Mouse (Mus musculus): ENCODE measurements around the gene Golga2. TPM values are rescaled to one million over a fixed set of nuclear protein-coding genes. Genes with fewer than 3 reads are reported as not detected.

The Golga2 gene
- polyA plus RNA-seq, 1 experiment from 2014 or later: 24.6 TPM

- Histone ChIP-seq H3K27me3 (ENCODE audit: control insufficient read depth, insufficient read depth, low read length) (no peaks in the 10 kb centered on the region), H3K27ac (ENCODE audit: low read length) (no peak overlapping the region), H3K9me3 (replicated peaks; ENCODE audit: control insufficient read depth, low read length) (no peaks in the 10 kb centered on the region), H3K4me1 (ENCODE audit: control insufficient read depth, insufficient read depth, low read length) (no peaks in the 10 kb centered on the region), H3K36me3 (ENCODE audit: control insufficient read depth, insufficient read depth, low read length) (peaks cover 40% of the 10 kb centered on the region), H3K4me2 (ENCODE audit: low read depth, low read length) (no peak overlapping the region), H3K4me3 (replicated peaks; ENCODE audit: low read length) (no peak overlapping the region), H3K9ac (ENCODE audit: low read length) (no peak overlapping the region)
- no peak for ATAC-seq (ENCODE audit: insufficient read depth, low FRiP score)
- 90% methylated on average over 10 of the region's 10 CpGs for WGBS
Measured at GRCm38 (mm10) chr2:32302952-32303351, 15.8 kb downstream of the Golga2 start.

GRCm38 (mm10) chr2:32304145-32304832 lies 17.1 kb downstream of the Golga2 start:
- 55% methylated on average over 8 of the region's 8 CpGs for WGBS
- Histone ChIP-seq H3K27ac (ENCODE audit: low read length) (no peak overlapping the region), H3K27me3 (ENCODE audit: control insufficient read depth, insufficient read depth, low read length) (no peaks in the 10 kb centered on the region), H3K4me2 (ENCODE audit: low read depth, low read length) (no peak overlapping the region), H3K4me3 (replicated peaks; ENCODE audit: low read length) (no peak overlapping the region), H3K9ac (ENCODE audit: low read length) (no peak overlapping the region), H3K9me3 (replicated peaks; ENCODE audit: control insufficient read depth, low read length) (no peaks in the 10 kb centered on the region), H3K4me1 (ENCODE audit: control insufficient read depth, insufficient read depth, low read length) (no peaks in the 10 kb centered on the region), H3K36me3 (ENCODE audit: control insufficient read depth, insufficient read depth, low read length) (peaks cover 36% of the 10 kb centered on the region)
- ATAC-seq (ENCODE audit: insufficient read depth, low FRiP score): peak; percentile 56; the same call in 1 of the 2 replicates

DNA sequence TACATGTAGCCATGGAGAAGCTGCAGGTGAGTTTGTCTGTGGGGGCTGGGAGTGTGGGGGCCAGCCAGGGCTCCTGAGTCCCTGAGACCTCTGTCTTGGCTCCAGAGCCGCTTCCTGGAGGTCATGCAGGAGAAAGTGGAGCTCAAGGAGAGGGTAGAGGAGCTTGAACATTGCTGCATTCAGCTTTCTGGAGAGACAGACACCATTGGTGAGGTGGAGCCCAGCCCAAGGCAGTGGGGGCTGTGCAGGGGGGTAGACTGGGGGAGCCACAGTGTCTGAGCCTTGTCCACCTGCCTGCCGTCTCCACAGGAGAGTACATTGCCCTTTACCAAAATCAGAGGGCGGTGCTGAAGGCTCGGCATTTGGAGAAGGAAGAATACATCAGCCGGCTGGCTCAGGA lies 18.5 kb downstream of the Golga2 start:
- no peak overlapping the region for H3K4me3 ChIP-seq (replicated peaks; ENCODE audit: low read length)
- no peaks in the 10 kb centered on the region for H3K9me3 ChIP-seq (replicated peaks; ENCODE audit: control insufficient read depth, low read length)
- 83% methylated on average over 5 of the region's 5 CpGs for WGBS
- no peak for ATAC-seq (ENCODE audit: insufficient read depth, low FRiP score)
- H3K9ac ChIP-seq (ENCODE audit: low read length): no peak overlapping the region
- peaks cover 30% of the 10 kb centered on the region; the same call in 1 of the 2 replicates for H3K36me3 ChIP-seq (ENCODE audit: control insufficient read depth, insufficient read depth, low read length)
- H3K27me3 ChIP-seq (ENCODE audit: control insufficient read depth, insufficient read depth, low read length): no peaks in the 10 kb centered on the region
- H3K4me2 ChIP-seq (ENCODE audit: low read depth, low read length): no peak overlapping the region
- H3K4me1 ChIP-seq (ENCODE audit: control insufficient read depth, insufficient read depth, low read length): peaks cover 7% of the 10 kb centered on the region; the same call in 1 of the 2 replicates
- no peak overlapping the region for H3K27ac ChIP-seq (ENCODE audit: low read length)

- Histone ChIP-seq H3K4me3 (replicated peaks; ENCODE audit: low read length) (no peak overlapping the region), H3K27me3 (ENCODE audit: control insufficient read depth, insufficient read depth, low read length) (no peaks in the 10 kb centered on the region), H3K27ac (ENCODE audit: low read length) (no peak overlapping the region), H3K9me3 (replicated peaks; ENCODE audit: control insufficient read depth, low read length) (no peaks in the 10 kb centered on the region), H3K4me1 (ENCODE audit: control insufficient read depth, insufficient read depth, low read length) (peaks cover 11% of the 10 kb centered on the region), H3K9ac (ENCODE audit: low read length) (no peak overlapping the region), H3K36me3 (ENCODE audit: control insufficient read depth, insufficient read depth, low read length) (peaks cover 30% of the 10 kb centered on the region; the same call in 1 of the 2 replicates), H3K4me2 (ENCODE audit: low read depth, low read length) (no peak overlapping the region)
- WGBS: 81% methylated on average over 9 of the region's 9 CpGs
- no peak for ATAC-seq (ENCODE audit: insufficient read depth, low FRiP score)
Measured at GRCm38 (mm10) chr2:32306176-32306575, 19.0 kb downstream of the Golga2 start.

GRCm38 (mm10) chr2:32307247-32307798 lies 20.1 kb downstream of the Golga2 start:
- Histone ChIP-seq H3K9me3 (replicated peaks; ENCODE audit: control insufficient read depth, low read length) (no peaks in the 10 kb centered on the region), H3K27me3 (ENCODE audit: control insufficient read depth, insufficient read depth, low read length) (no peaks in the 10 kb centered on the region), H3K36me3 (ENCODE audit: control insufficient read depth, insufficient read depth, low read length) (peaks cover 30% of the 10 kb centered on the region; the same call in 1 of the 2 replicates), H3K4me1 (ENCODE audit: control insufficient read depth, insufficient read depth, low read length) (peaks cover 21% of the 10 kb centered on the region), H3K9ac (ENCODE audit: low read length) (no peak overlapping the region), H3K27ac (ENCODE audit: low read length) (no peak overlapping the region), H3K4me2 (ENCODE audit: low read depth, low read length) (no peak overlapping the region), H3K4me3 (replicated peaks; ENCODE audit: low read length) (no peak overlapping the region)
- no peak for ATAC-seq (ENCODE audit: insufficient read depth, low FRiP score)
- WGBS: 90% methylated on average over 6 of the region's 6 CpGs

DNA sequence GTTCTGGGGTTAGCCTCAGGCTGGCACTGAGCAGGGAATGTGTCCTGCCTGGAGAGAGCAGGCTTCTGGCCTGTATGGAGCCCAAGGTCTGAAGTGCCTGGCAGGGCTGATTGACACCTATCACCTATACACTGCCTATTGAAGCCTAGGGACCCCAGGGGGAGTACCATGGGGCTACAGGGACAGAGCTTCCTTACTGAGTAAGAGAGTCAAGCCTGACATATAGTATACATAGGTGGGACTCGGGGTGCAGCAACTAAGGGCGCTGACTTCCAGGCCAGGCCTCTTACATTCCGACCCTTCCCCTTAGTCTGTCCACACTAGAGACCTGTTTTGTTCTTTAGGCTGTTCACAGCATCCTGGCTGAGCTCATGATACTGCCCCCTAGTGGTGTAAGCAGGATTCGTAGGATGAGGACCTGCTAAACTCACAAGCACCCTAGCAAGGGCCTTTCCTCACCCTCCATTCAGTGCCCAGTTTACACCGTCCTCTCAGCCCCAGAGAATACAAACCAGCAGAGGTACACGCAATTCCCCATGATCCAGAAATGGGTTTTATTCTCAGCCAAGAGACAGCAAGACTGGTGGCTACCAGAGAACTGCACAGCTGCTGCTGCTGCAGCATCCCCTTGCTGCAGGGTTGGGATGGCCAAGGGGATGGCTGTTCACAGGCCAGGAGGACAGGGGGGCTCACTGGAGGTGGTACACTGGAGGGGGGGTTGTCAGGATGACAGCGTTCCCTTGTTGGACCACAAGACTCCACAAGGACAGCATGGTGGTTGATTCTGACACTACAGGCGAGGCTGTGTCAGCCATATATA lies 21.0 kb downstream of the Golga2 start:
- WGBS: 57% methylated on average over 8 of the region's 8 CpGs
- no peak overlapping the region for H3K4me3 ChIP-seq (replicated peaks; ENCODE audit: low read length)
- no peaks in the 10 kb centered on the region for H3K27me3 ChIP-seq (ENCODE audit: control insufficient read depth, insufficient read depth, low read length)
- no peak overlapping the region for H3K9ac ChIP-seq (ENCODE audit: low read length)
- H3K36me3 ChIP-seq (ENCODE audit: control insufficient read depth, insufficient read depth, low read length): peaks cover 30% of the 10 kb centered on the region; the same call in 1 of the 2 replicates
- no peak overlapping the region for H3K4me2 ChIP-seq (ENCODE audit: low read depth, low read length)
- H3K4me1 ChIP-seq (ENCODE audit: control insufficient read depth, insufficient read depth, low read length): peaks cover 21% of the 10 kb centered on the region
- H3K27ac ChIP-seq (ENCODE audit: low read length): no peak overlapping the region
- ATAC-seq (ENCODE audit: insufficient read depth, low FRiP score): no peak
- no peaks in the 10 kb centered on the region for H3K9me3 ChIP-seq (replicated peaks; ENCODE audit: control insufficient read depth, low read length)

DNA sequence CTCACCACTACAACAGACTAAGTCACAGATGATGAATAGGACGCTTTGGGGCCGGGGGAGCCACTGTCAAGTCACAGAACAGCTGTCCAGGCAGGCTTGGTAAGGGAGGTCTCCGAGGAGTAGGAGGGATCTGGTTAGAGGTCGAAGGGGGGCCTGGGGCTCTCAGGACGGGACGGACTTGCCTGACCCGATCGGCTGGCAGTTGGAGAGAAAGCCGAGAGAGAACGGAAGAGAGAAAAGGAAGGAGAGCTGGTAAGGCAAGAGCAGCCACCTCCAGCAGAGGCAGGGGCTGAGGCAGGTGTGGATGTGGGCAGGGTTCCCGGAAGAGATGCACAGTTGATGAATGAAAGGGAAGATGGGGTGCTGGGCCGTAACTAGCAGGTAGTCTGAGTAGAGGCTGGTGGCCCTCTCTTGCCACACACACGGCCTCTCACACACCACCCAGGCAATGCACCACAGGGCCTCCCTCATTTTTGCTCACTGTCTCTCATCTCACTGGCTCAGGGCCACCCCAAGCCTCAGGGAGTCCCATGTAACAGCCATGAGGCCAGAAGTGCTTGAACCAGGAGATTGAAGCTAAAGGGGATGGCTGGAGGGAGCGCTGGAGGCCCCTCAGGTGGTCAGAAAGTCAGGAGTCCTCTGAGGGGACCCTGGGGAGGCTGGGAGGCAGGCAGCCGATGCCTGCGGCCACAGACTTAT lies 21.8 kb downstream of the Golga2 start:
- no peaks in the 10 kb centered on the region for H3K9me3 ChIP-seq (replicated peaks; ENCODE audit: control insufficient read depth, low read length)
- H3K9ac ChIP-seq (ENCODE audit: low read length): no peak overlapping the region
- H3K4me2 ChIP-seq (ENCODE audit: low read depth, low read length): no peak overlapping the region
- no peaks in the 10 kb centered on the region for H3K27me3 ChIP-seq (ENCODE audit: control insufficient read depth, insufficient read depth, low read length)
- ATAC-seq (ENCODE audit: insufficient read depth, low FRiP score): no peak
- H3K36me3 ChIP-seq (ENCODE audit: control insufficient read depth, insufficient read depth, low read length): peaks cover 30% of the 10 kb centered on the region; the same call in 1 of the 2 replicates
- no peak overlapping the region for H3K4me3 ChIP-seq (replicated peaks; ENCODE audit: low read length)
- peaks cover 21% of the 10 kb centered on the region for H3K4me1 ChIP-seq (ENCODE audit: control insufficient read depth, insufficient read depth, low read length)
- H3K27ac ChIP-seq (ENCODE audit: low read length): no peak overlapping the region
- WGBS: 86% methylated on average over 16 of the region's 16 CpGs

- H3K27ac ChIP-seq (ENCODE audit: low read length): no peak overlapping the region
- peaks cover 20% of the 10 kb centered on the region; the same call in 1 of the 2 replicates for H3K36me3 ChIP-seq (ENCODE audit: control insufficient read depth, insufficient read depth, low read length)
- no peaks in the 10 kb centered on the region for H3K9me3 ChIP-seq (replicated peaks; ENCODE audit: control insufficient read depth, low read length)
- H3K27me3 ChIP-seq (ENCODE audit: control insufficient read depth, insufficient read depth, low read length): no peaks in the 10 kb centered on the region
- ATAC-seq (ENCODE audit: insufficient read depth, low FRiP score): no peak
- no peak overlapping the region for H3K4me3 ChIP-seq (replicated peaks; ENCODE audit: low read length)
- peaks cover 26% of the 10 kb centered on the region for H3K4me1 ChIP-seq (ENCODE audit: control insufficient read depth, insufficient read depth, low read length)
- WGBS: 80% methylated on average over 18 of the region's 18 CpGs
- H3K4me2 ChIP-seq (ENCODE audit: low read depth, low read length): peak overlapping the region; percentile 100; the same call in 1 of the 2 replicates
- H3K9ac ChIP-seq (ENCODE audit: low read length): no peak overlapping the region
Measured at GRCm38 (mm10) chr2:32310096-32310845, 23.1 kb downstream of the Golga2 start.

Data from stomach, embryonic 16.5 days (tissue).